Mouse (Mus musculus) erythroblast, embryonic 14.5 days (primary cell): ENCODE measurements around the gene Klhl7.

Experiments used
- GATA1 ChIP-seq: IDR thresholded peaks from 2 replicates; pipeline ENCODE4 v1.6.1; 2012; ENCODE audit warnings: low read length, inconsistent platforms, mixed read lengths
- TAL1 ChIP-seq: IDR thresholded peaks from 3 replicates; pipeline ENCODE4 v1.6.1; 2012; ENCODE audit warnings: low read length, inconsistent platforms, mixed read lengths

DNA sequence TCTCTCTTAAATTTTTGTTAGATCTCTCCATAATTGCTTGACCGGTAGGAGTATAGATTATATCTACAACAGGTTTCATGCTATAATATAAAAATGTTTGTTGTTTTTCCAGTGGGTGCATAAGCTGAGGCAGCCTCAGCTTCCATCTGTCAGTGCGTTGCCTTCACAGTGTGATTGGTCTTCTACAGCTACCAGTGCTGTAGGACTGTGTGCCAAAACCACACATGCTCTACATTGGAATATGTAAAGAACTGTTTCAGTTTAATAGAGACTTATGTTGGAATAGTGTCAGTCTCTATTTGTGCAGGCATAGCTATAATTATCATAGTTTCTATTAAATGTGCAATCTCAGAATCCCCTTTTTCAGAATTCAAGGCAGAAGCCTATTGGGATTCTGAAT, 21.8 kb downstream of the Klhl7 start:
- TF ChIP-seq TAL1 (no peak), GATA1 (no peak)
